Comparison of ENCODE assay signal across 8 mouse cellular contexts in the genomic region with DNA sequence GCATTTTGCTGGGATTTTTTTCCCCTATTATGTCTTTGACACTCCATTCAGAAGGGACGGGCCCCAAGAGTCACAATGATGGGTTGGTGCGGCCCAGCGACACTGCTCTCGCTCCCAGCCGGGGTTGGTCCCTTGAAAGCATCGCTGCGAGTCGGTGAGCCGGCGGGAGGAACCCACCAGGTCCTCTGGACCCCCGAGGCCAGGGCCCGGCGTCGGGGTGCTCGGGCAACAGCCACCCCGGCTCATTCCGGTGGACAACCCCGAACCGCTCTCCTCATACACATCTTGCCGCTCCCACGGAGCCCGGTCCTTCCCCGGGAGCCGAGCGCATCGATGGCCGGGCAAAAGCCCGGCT. TPM values are rescaled to one million over a fixed set of nuclear protein-coding genes. Genes with fewer than 3 reads are reported as not detected.
DNase-seq lines count a peak whose midpoint lies in the region; ATAC-seq and TF ChIP-seq lines count a peak whose summit lies in the region.

No protein-coding gene starts in this region.

- under 1% methylated on average over 27 of the region's 28 CpGs for WGBS in heart, adult 2 months
- WGBS in thymus, adult 2 months, result under 1% methylated on average over 28 of the region's 28 CpGs
- WGBS in liver, embryonic 13.5 days (ENCODE audit: insufficient replicate concordance), result under 1% methylated on average over 28 of the region's 28 CpGs

- H3K4me1 ChIP-seq in heart, adult 2 months (ENCODE audit: control insufficient read depth, insufficient read depth, low read length), result peaks cover 4% of the 10 kb centered on the region
- H3K4me1 ChIP-seq in thymus, adult 2 months (replicated peaks; ENCODE audit: control insufficient read depth, insufficient read depth, low read length), result peaks cover 5% of the 10 kb centered on the region
- H3K4me1 ChIP-seq in liver, embryonic 13.5 days (replicated peaks), result peaks cover 35% of the 10 kb centered on the region

- H3K27ac ChIP-seq in heart, adult 2 months, result peak overlapping the region; percentile 98
- H3K27ac ChIP-seq in thymus, adult 2 months (ENCODE audit: control insufficient read depth, insufficient read depth, low read length), result no peak overlapping the region
- peak overlapping the region; percentile 88 for H3K27ac ChIP-seq in liver, embryonic 13.5 days

- no peak for TF ChIP-seq EP300 in heart, adult 2 months (IDR thresholded peaks at IDR 0.05; ENCODE audit: insufficient read depth, low read depth, low read length)

- no peaks in the 10 kb centered on the region for H3K9me3 ChIP-seq in liver, embryonic 13.5 days (replicated peaks)

- TF ChIP-seq CTCF in heart, adult 2 months (IDR thresholded peaks at IDR 0.05), result no peak
- TF ChIP-seq CTCF in thymus, adult 2 months (IDR thresholded peaks at IDR 0.05; ENCODE audit: borderline replicate concordance, control insufficient read depth, extremely low read depth, insufficient read depth, low read length, poor library complexity), result no peak

- peaks cover 13% of the 10 kb centered on the region for H3K36me3 ChIP-seq in heart, adult 2 months (ENCODE audit: control insufficient read depth, insufficient read depth, low read length)
- H3K36me3 ChIP-seq in thymus, adult 2 months (ENCODE audit: control insufficient read depth, insufficient read depth, low read length), result no peaks in the 10 kb centered on the region
- no peaks in the 10 kb centered on the region for H3K36me3 ChIP-seq in liver, embryonic 13.5 days

- no peak for DNase-seq in heart, adult 2 months
- DNase-seq in heart, postnatal 10 days, result no peak
- no peak for DNase-seq in thymus, adult 2 months
- DNase-seq in thymus, postnatal 14 days, result no peak
- no peak for DNase-seq in liver, embryonic 13.5 days
- no peak for DNase-seq in adrenal gland, postnatal 25 days
- DNase-seq in gastrocnemius, postnatal 14 days, result no peak
- DNase-seq in left cerebral cortex, postnatal 36 days (ENCODE audit: low spot score in 2 of 2), result no peak

- peaks cover 4% of the 10 kb centered on the region; the same call in 1 of the 2 replicates for H3K79me2 ChIP-seq in heart, adult 2 months (replicated peaks; ENCODE audit: control insufficient read depth, insufficient read depth, low read length)

- intact Hi-C loops in heart, adult 2 months (cut with DNase I), result loop anchor here (5.0 kb wide), 3 partner anchors 54 to 419 kb away; a partner anchor contains a TSS
- intact Hi-C loops in heart, postnatal 10 days (cut with DNase I), result loop anchor here (2.0 to 10.0 kb wide), 2 partner anchors 56 to 422 kb away; a partner anchor contains a TSS
- intact Hi-C loops in gastrocnemius, postnatal 14 days (cut with DNase I; ENCODE audit: low total_unique reads), result no loop called here
- intact Hi-C loops in left cerebral cortex, postnatal 36 days (cut with DNase I), result loop anchor here (5.0 kb wide), 2 partner anchors 161 to 419 kb away; a partner anchor contains a TSS

- TF ChIP-seq POLR2A in heart, adult 2 months (IDR thresholded peaks at IDR 0.05; ENCODE audit: insufficient read depth, low read depth, low read length), result no peak
- no peak for TF ChIP-seq POLR2A in thymus, adult 2 months (IDR thresholded peaks at IDR 0.05; ENCODE audit: control insufficient read depth, extremely low read depth, insufficient read depth, low read length, poor library complexity)

- H3K4me2 ChIP-seq in liver, embryonic 13.5 days, result peak overlapping the region; percentile 88

- H3K9ac ChIP-seq in heart, adult 2 months (ENCODE audit: low read depth, low read length), result peak overlapping the region; percentile 99
- peak overlapping the region; percentile 98 for H3K9ac ChIP-seq in liver, embryonic 13.5 days

- peak overlapping the region; percentile 83 for H3K4me3 ChIP-seq in heart, adult 2 months
- H3K4me3 ChIP-seq in thymus, adult 2 months (ENCODE audit: control insufficient read depth, insufficient read depth, low read length), result peak overlapping the region; percentile 96
- H3K4me3 ChIP-seq in liver, embryonic 13.5 days (replicated peaks), result peak overlapping the region; percentile 96

- no peaks in the 10 kb centered on the region for H3K27me3 ChIP-seq in heart, adult 2 months (ENCODE audit: control insufficient read depth, insufficient read depth, low read length)
- no peaks in the 10 kb centered on the region for H3K27me3 ChIP-seq in thymus, adult 2 months (ENCODE audit: control insufficient read depth, insufficient read depth, low read length)
- no peaks in the 10 kb centered on the region for H3K27me3 ChIP-seq in liver, embryonic 13.5 days

- no peak; the same call in 1 of the 2 replicates for ATAC-seq in liver, embryonic 13.5 days (ENCODE audit: low read depth)

RNA-seq across cellular contexts. Expression of a gene that starts 3.2 kb away (rescaled TPM):
- 10 to 100 TPM; 43.0 to 45.4 TPM for total RNA-seq in heart, adult 2 months (2021)
- 6.1 and 11.3 TPM in 2 replicates for polyA plus RNA-seq in heart, adult 2 months (2012; rRNA removed)
- total RNA-seq in heart, postnatal 10 days (2021), result 10 to 100 TPM; 46.1 to 49.2 TPM
- polyA plus RNA-seq in thymus, adult 2 months (2012; rRNA removed), result 6.1 and 8.7 TPM in 2 replicates
- 14.6 and 15.4 TPM in 2 replicates for polyA plus RNA-seq in liver, embryonic 13.5 days (2015; fragmentation: Nextera tagmentation; extraction: Ambion mirVana)
- 32.2 and 41.6 TPM in 2 replicates for total RNA-seq in adrenal gland, postnatal 25 days (2021)
- 10 to 100 TPM; 52.3 to 53.6 TPM for total RNA-seq in gastrocnemius, postnatal 14 days (2021)
- 10 to 100 TPM; 51.1 to 57.7 TPM for total RNA-seq in left cerebral cortex, postnatal 36 days (2021)

RNA-seq across cellular contexts. Expression of a gene that starts 39.4 kb away (rescaled TPM):
- under 1 TPM; 0.09 to 0.13 TPM for total RNA-seq in heart, adult 2 months (2021)
- 0.12 and 0.18 TPM in 2 replicates for polyA plus RNA-seq in heart, adult 2 months (2012; rRNA removed)
- under 1 TPM; 0.07 to 0.12 TPM for total RNA-seq in heart, postnatal 10 days (2021)
- polyA plus RNA-seq in thymus, adult 2 months (2012; rRNA removed), result 0.43 and 0.46 TPM in 2 replicates
- 0.44 and 0.70 TPM in 2 replicates for polyA plus RNA-seq in liver, embryonic 13.5 days (2015; fragmentation: Nextera tagmentation; extraction: Ambion mirVana)
- total RNA-seq in adrenal gland, postnatal 25 days (2021), result 0.64 and 1.00 TPM in 2 replicates
- total RNA-seq in gastrocnemius, postnatal 14 days (2021), result not detected
- total RNA-seq in left cerebral cortex, postnatal 36 days (2021), result 1 to 10 TPM; 1.2 to 1.7 TPM

RNA-seq across cellular contexts. Expression of a gene that starts 56.5 kb away (rescaled TPM):
- 100 to 1,000 TPM; 286 to 342 TPM for total RNA-seq in heart, adult 2 months (2021)
- polyA plus RNA-seq in heart, adult 2 months (2012; rRNA removed), result 157 and 271 TPM in 2 replicates
- 100 to 1,000 TPM; 302 to 307 TPM for total RNA-seq in heart, postnatal 10 days (2021)
- 24.1 and 28.8 TPM in 2 replicates for polyA plus RNA-seq in thymus, adult 2 months (2012; rRNA removed)
- 58.2 and 71.8 TPM in 2 replicates for polyA plus RNA-seq in liver, embryonic 13.5 days (2015; fragmentation: Nextera tagmentation; extraction: Ambion mirVana)
- 135 and 154 TPM in 2 replicates for total RNA-seq in adrenal gland, postnatal 25 days (2021)
- total RNA-seq in gastrocnemius, postnatal 14 days (2021), result 10 to 100 TPM; 77.2 to 88.7 TPM
- total RNA-seq in left cerebral cortex, postnatal 36 days (2021), result 10 to 100 TPM; 49.8 to 53.4 TPM
